Mouse (Mus musculus): ENCODE measurements at regions not wholly inside any gene's neighbourhood (a gene's known extent, or its start where the extent isn't known, plus 50 kb on each side); places are given as distances from the start of the nearest gene placed in this dataset.

- Histone ChIP-seq H3K27ac (replicated peaks) (no peak overlapping the region), H3K27me3 (ENCODE audit: low read depth, poor library complexity, severe bottlenecking) (peaks cover 29% of the 10 kb centered on the region; the same call in 1 of the 2 replicates), H3K4me1 (peaks cover 33% of the 10 kb centered on the region), H3K4me3 (no peak overlapping the region), H3K36me3 (no peaks in the 10 kb centered on the region), H3K9me3 (replicated peaks) (no peaks in the 10 kb centered on the region)
- WGBS = 78% methylated on average over 7 of the region's 7 CpGs
- DNase-seq (ENCODE audit: low spot score) = no peak
Observed at GRCm38 (mm10) chr7:136840224-136840623, 54.2 kb upstream of the Mgmt start.

GRCm38 (mm10) chr7:136842751-136843150 lies 51.7 kb upstream of the Mgmt start:
- no peaks in the 10 kb centered on the region for H3K36me3 ChIP-seq
- no peak overlapping the region for H3K4me3 ChIP-seq
- DNase-seq (ENCODE audit: low spot score) = no peak
- WGBS = 73% methylated on average over 7 of the region's 7 CpGs
- peaks cover 50% of the 10 kb centered on the region for H3K4me1 ChIP-seq
- H3K9me3 ChIP-seq (replicated peaks) = no peaks in the 10 kb centered on the region
- peaks cover 44% of the 10 kb centered on the region; the same call in 1 of the 2 replicates for H3K27me3 ChIP-seq (ENCODE audit: low read depth, poor library complexity, severe bottlenecking)
- H3K27ac ChIP-seq (replicated peaks) = no peak overlapping the region

GRCm38 (mm10) chr7:136844282-136844681 lies 50.1 kb upstream of the Mgmt start:
- Histone ChIP-seq H3K4me1 (peaks cover 50% of the 10 kb centered on the region), H3K27ac (replicated peaks) (no peak overlapping the region), H3K9me3 (replicated peaks) (no peaks in the 10 kb centered on the region), H3K36me3 (no peaks in the 10 kb centered on the region), H3K27me3 (ENCODE audit: low read depth, poor library complexity, severe bottlenecking) (peaks cover 46% of the 10 kb centered on the region; the same call in 1 of the 2 replicates), H3K4me3 (no peak overlapping the region)
- 44% methylated on average over 5 of the region's 5 CpGs for WGBS
- DNase-seq (ENCODE audit: low spot score) = no peak
